Mouse (Mus musculus) embryonic fibroblast, embryonic 13.5 days (primary cell): ENCODE measurements around the gene Hdhd5. TPM values are rescaled to one million over a fixed set of nuclear protein-coding genes. Genes with fewer than 3 reads are reported as not detected.
A peak's percentile ranks its signal among the peaks of the same experiment; 100 is the strongest.

ENCODE experiments used
- H3K27ac ChIP-seq: 2 replicates; pipeline ENCODE4 v1.5.1; 2012; ENCODE audit warnings: low read length, control low read depth, inconsistent platforms; ENCODE audit not compliant: insufficient read depth
- H3K4me1 ChIP-seq: 2 replicates; pipeline ENCODE4 v1.6.1; 2011; ENCODE audit warnings: low read length; ENCODE audit not compliant: control insufficient read depth, insufficient read depth
- H3K4me3 ChIP-seq: 2 replicates; pipeline ENCODE4 v1.5.1; 2011; ENCODE audit warnings: mild to moderate bottlenecking, control low read depth, low read length; ENCODE audit not compliant: insufficient read depth
- CTCF ChIP-seq: IDR thresholded peaks from 2 replicates; pipeline ENCODE4 v1.5.1; 2011; ENCODE audit warnings: mild to moderate bottlenecking, control low read depth, low read length, moderate library complexity, borderline replicate concordance; ENCODE audit not compliant: insufficient read depth
- POLR2A ChIP-seq: IDR thresholded peaks from 2 replicates; pipeline ENCODE4 v1.6.1; 2011; ENCODE audit warnings: low read depth, mild to moderate bottlenecking, control low read depth, low read length, moderate library complexity
- polyA plus RNA-seq: library from polyadenylated mRNA; stranded (reverse); fragments of >200 nt; gene quantifications from 2 replicates; pipeline ENCODE4 v1.2.4, GENCODE M21; 2011; ENCODE audit warnings: low read depth; ENCODE audit not compliant: missing spikeins, insufficient read length

Hdhd5 gene
- polyA plus RNA-seq, 1 experiment, result 10.9 TPM

DNA sequence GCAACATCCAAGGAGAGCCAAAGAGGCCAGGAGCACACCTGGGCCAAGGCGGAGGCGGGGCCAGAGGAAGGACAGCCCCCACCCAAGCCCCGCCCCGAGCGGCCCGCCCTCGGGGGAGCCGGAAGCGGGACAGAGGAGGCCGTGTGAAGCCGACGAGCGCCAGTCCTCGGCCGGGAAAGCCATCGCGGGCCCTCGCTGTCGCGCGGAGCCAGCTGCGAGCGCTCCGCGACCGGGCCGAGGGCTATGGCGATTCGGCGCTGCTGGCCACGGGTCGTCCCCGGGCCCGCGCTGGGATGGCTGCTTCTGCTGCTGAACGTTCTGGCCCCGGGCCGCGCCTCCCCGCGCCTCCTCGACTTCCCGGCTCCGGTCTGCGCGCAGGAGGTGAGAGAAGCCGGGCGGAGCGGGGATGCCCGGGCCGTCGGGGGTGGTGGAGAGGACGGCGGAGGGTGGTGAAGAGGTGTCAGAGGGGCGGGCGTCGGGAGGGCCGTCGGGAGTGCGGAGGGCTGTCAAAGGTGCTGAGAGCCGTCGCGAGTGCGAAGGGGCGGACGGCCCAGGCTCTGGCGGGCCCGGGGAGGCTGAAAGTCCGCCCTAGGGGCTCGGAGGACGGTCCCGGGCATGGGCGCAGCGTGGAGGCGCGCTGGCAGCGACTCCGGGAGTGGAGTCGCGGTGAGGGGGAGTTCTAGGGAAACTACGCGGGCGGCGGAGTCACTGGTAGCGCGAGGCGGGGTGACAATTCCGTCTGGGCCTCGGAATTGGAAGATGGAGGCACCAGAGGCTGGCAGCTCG lies 67.8 kb downstream of the Hdhd5 start, which contains the start of gene Il17ra:
Gene Il17ra, plus strand, starts transcription at position 162 of the 786 bp plus-strand sequence.
- peak; percentile 72 for TF ChIP-seq POLR2A
- no peak for TF ChIP-seq CTCF
- peak within 1 kb of the TSS; percentile 71 for H3K4me3 ChIP-seq
- no peak within 1 kb of the TSS for H3K27ac ChIP-seq
- peaks cover 3% of the 10 kb centered on the region; the same call in 1 of the 2 replicates for H3K4me1 ChIP-seq

DNA sequence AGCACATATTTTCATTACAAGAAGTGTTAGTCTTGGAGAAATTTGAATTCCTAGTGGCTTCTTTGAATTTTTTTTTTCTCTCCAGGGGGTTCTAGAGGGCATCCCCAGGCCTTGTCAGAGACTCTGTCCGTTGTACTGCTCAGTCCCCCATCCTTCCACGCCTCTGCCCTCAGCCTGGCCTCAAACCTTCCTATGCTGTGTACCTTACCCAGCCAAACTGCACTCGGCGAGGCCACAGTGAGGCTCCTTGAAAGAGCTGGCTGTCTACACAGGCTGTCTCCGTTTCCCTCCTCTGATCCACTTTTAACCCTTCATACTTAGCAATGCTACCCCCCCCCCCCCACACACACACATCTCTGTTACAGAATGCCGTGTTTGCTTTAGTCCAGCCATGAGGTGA lies 68.9 kb downstream of the Hdhd5 start:
- Histone ChIP-seq H3K27ac (no peak overlapping the region), H3K4me3 (no peak overlapping the region), H3K4me1 (peaks cover 3% of the 10 kb centered on the region; the same call in 1 of the 2 replicates)
- TF ChIP-seq POLR2A (no peak), CTCF (no peak)

DNA sequence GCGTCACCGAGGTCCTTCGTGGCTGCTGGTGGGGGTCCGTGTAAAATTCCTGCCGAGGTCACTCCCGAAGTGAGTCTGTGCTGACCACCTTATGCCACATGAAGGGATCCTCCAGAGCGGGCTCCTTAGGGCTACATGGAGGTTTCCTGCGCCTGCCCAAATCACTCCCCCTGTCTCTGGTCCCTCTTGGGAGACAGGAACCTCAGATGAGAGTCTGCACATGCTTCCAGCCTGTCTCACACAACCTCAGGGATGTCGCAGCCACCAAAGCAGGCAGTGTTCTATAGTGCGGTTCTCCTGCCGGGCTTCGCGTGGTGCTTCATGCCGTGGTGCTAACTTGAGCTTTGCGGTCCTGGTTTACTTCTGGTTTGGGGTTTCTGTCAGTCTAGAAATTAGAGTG lies 69.9 kb downstream of the Hdhd5 start:
- Histone ChIP-seq H3K4me1 (peaks cover 3% of the 10 kb centered on the region; the same call in 1 of the 2 replicates), H3K27ac (no peak overlapping the region), H3K4me3 (no peak overlapping the region)
- TF ChIP-seq CTCF (no peak), POLR2A (no peak)

Other genes starting within 250 kb of the Hdhd5 start
- not detected in 2 replicates for gene D330020A13Rik, start 237.0 kb downstream of the Hdhd5 start, polyA plus RNA-seq
- gene B4galnt3, start 236.8 kb downstream of the Hdhd5 start, polyA plus RNA-seq, result not detected in 2 replicates
- gene Kdm5a, start 167.2 kb downstream of the Hdhd5 start, polyA plus RNA-seq, result 45.3 and 51.6 TPM in 2 replicates
- 9.2 and 10.0 TPM in 2 replicates for gene Ccdc77, start 166.9 kb downstream of the Hdhd5 start, polyA plus RNA-seq
- 11.7 and 13.3 TPM in 2 replicates for gene Il17ra, start 68.1 kb downstream of the Hdhd5 start, polyA plus RNA-seq
- gene Tmem121b, start 37.5 kb downstream of the Hdhd5 start, polyA plus RNA-seq, result 0.11 TPM in 1 of 2 replicates, not detected in the other
- gene Cecr2, start 135.1 kb upstream of the Hdhd5 start, polyA plus RNA-seq, result not detected in 2 replicates
- 0.46 TPM in 1 of 2 replicates, not detected in the other for gene Slc25a18, start 242.3 kb upstream of the Hdhd5 start, polyA plus RNA-seq